Mouse (Mus musculus): Measurements from ENCODE around the gene Fam189a1.

Fam189a1 gene

DNA sequence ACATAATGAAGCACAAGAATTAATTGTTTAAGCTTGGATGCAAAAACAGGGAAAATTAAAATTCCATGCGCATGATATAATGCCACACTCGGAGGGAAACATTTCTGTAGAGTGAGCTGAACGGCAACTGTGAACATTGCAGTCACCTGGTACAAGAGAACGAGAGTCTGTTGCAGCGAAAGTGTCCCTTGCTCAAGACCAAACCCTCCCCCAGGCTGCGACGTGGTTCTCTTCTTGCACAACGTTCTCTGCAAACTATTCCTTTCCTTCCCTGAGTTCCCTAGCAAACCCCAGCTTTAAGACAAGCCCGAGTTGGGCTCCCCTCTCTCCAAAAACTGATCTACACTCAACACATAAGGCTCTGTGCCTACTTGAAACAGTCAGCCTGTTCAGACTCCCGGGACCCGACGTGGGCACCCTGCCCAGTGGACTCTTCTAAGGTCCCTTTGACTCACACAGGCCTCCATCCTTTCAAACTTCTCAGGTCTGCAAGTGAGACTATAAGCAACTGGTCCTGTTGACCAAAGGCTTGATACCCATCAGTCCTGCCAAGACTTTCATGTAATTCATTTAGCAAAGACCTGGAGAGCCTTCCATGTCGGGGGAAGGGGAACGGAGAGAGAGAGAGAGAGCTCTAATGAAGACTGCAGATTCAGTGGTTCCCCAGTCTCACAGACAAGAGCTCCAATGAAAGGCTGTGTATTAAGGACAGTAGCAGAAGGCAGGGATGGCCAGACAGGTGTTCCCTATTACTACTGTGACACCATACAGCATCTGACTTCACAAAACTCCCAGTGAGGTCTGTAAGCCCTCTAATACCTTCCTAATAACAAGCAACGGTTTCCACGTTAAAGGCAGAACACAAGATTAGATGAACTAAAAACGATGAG is 51.9 kb downstream of the Fam189a1 start:
- DNase-seq (ENCODE audit: extremely low spot score, low read depth, low spot score) = no peak

DNA sequence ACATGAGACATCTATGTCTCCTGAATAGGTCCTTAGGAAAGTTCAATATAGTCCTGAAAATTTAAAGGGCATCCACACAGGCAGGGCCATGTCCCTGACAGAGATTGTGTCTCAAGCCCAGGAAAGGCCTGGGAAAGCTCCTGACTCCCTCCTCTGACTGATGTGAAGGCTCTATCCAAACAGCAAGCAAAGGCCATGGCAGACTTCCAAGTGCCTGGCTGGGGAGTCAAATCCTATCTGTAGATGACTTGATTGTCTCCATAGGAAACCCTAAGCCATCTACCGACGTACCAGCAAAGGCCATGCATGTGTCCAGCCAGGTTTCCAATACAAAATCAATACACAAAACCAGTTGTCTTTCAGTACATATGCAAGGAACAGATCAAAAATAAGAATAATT is 54.7 kb downstream of the Fam189a1 start:
- DNase-seq (ENCODE audit: extremely low spot score, low read depth, low spot score) = no peak

DNA sequence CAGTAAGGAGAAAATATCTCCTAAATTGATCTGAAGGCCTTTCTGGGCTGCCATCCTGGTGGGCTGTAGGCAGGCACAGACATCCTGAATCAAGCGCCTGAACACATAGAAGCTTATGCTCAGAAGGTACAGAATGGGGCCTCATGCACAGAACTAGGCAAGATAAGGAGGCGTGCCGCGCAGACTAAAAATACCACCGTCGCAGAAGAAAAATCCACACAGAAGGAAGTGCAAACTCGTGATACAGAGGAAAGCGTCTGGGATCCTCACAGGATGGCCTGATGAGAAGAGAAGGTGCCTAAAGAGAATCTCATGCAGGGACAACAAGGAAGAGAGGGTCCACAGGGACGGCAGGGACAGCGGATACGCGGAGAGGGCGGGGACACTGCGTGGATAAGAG is 58.7 kb downstream of the Fam189a1 start:
- no peak for DNase-seq (ENCODE audit: extremely low spot score, low read depth, low spot score)

DNA sequence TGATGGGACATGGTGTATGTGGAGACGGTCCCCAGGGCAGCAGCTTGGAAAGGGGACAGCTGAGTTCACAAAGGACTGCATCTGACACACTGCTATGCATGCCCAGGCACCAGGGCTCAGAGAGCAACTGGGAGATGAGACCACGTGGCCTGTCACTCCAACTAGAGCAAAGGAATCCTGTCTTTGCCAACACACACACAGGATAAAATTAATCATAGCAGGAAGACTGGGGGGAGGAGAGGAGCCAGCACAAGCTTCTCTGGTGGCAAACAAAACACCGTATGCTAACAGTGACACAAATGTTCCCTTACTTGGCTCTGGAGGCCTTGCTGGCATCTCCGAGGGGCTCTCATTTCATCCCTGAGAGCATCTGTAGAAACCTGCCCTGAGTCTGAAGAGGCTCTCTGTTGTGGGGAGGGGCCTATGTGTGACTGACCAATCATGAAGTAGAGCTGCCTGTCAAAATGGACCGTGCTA is 60.7 kb downstream of the Fam189a1 start:
- DNase-seq (ENCODE audit: extremely low spot score, low read depth, low spot score) = no peak

DNA sequence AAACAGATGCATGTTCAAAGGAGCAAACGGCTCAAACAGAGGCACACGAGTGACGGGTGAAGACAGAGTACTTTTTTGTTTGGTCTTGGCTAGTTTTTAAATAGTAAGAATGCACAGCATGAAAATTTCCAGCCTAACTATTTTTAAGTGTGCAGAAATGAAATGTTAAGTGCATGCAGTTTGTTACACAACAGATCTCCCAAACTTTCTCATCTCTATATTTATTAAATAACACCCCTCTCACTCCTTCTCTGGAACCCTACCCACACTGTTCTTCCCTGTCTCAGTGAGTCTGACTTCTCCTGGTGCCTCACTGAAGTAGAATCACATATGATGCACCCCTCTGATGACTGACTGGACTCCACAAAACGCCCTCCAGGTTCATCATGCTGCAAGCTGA is 63.1 kb downstream of the Fam189a1 start:
- DNase-seq (ENCODE audit: extremely low spot score, low read depth, low spot score) = no peak

DNA sequence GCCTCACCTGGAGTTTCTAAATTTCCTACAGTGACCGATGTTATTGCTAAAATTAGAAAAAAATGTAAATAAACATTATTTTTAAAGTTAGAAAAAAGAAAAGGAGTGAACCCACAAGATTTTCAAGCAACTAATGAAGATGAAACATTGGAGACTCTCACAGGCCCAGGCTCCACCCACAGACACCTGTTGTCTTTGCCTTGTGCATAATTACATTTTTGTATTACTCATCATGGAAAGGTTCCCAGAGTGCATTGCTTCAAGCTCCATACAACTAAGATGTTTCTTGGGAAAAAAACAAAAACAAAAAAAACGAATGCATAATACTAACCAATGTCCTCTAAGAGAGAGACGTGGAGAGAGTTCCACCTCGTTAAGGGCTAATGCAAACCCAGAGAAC is 64.9 kb downstream of the Fam189a1 start:
- no peak for DNase-seq (ENCODE audit: extremely low spot score, low read depth, low spot score)

DNA sequence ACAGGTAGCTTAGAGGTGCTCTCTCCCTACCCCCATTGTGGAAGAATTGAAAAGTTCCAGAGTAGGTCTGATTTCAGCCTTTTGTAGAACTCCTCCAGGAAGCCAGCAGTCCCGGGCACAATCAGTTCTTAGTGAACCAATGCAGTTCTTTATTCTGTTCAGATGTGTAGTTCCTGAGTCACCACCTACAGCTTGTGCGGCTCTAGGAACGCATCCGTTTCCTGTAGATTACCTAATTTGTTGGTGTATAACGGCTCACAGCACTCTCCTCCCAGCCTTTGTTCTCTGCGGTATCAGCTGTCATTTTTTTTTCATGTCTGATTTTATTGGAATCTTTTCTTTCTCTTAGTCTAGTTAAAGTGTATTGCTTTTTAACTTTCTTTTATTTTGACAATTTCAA is 70.4 kb downstream of the Fam189a1 start:
- DNase-seq (ENCODE audit: extremely low spot score, low read depth, low spot score) = no peak

DNA sequence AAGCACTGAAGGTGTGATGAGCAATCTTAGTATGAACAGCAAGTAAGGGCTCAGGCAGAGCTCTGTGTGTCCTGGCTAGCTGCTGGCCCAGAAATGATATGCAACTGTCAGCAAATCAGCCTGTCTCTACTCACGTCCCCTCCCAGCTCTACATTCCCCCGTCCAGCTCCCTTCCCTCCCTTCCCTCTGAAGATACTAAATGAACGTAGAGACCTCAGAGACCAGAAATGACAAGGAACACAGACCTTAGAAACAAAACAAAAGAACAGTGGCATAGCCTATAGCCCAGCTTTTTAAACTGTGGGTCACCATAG is 73.6 kb downstream of the Fam189a1 start:
- DNase-seq (ENCODE audit: extremely low spot score, low read depth, low spot score) = no peak

DNA sequence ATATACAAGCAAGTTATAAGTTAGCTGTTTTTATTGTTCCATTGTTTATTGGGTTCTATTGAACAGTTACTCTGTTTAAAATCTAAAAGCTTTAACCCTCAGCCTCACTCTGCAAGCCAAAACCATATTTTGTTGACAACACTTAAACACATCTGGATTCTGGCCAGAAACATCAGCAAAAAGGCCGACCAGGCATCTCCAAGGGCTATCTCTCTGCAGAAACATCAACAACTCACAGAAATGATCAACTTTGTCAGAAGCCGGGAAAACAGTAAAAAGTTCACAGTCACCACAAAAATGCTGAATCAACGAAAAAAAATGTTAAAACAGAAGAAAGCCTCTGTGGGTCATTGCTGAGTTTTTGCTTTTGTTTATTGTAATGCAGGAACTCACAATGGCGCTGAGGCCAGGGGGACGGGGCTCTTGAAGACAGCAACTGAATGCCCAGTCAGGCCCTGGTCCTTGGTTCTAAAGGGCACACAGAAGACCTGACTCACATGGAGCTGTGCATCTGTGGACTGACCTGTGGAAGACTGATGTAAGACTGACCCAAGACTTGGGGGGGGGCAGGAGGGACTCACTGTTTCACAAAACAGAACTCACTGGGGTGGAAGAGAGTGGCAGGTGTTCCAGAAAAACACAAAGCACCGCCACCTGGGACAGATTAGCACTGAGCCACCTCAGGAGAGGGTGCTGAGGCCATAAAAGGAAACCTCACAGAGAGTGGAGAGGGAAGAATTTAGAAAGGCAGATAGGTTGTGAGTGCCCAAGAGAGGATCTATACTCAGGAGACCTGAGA is 74.2 kb downstream of the Fam189a1 start:
- DNase-seq (ENCODE audit: extremely low spot score, low read depth, low spot score) = no peak

DNA sequence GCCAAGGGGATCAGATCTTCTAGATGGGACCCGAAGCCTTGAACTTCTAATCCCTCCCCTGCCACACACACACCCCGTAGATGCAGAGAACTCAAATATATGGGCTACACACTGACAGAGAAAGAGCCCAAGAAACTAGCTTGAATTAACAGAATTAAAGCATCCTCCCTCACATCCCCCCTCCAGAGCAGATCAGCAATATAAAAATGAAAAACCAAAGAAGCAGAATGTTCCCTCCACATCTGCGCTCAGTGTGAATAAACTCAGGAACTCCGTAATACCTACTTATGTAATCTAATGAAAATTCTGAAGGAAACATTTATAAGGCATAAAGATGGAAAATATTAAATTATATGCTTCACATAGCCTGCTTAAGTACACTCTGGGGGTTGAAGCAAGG is 80.2 kb downstream of the Fam189a1 start:
- DNase-seq (ENCODE audit: extremely low spot score, low read depth, low spot score) = no peak

DNA sequence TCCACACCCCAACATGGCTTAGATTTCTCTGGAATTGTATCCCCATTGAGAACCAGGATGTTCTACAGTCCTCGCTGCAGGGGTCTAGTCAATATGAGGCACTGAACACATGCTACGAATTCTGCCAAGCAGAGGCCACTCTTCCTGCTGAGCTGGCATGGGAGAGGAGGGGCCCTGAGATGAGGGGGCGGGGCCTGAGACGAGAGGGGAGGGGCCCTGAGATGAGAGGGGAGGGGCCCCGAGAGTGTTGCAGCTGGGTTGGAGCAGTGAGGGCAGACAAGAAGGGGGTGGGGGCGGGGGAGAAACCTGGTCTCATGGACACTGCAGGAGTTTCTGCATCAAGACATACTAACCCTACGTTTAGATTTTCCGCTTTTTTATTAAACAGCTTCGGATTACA is 82.2 kb downstream of the Fam189a1 start:
- DNase-seq (ENCODE audit: extremely low spot score, low read depth, low spot score) = no peak

DNA sequence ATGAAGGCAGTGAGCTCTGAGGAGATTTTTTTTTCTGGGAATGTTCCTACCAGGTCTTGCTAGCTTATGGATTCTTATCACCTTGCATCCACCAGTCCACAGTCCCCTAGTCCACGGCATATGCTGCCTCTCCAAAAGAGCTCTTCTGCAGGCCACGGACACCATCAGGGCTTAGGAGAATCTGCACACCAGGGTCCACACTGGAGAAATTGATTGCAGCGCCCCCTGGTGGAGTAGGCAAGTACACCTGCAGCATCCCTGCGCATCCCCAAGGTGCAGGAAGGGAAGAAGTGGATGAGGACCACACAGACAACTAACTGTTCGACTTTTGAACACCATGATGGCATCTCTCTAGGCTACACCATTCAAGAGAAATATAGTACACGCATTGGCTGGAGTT is 82.8 kb downstream of the Fam189a1 start:
- DNase-seq (ENCODE audit: extremely low spot score, low read depth, low spot score) = no peak

DNA sequence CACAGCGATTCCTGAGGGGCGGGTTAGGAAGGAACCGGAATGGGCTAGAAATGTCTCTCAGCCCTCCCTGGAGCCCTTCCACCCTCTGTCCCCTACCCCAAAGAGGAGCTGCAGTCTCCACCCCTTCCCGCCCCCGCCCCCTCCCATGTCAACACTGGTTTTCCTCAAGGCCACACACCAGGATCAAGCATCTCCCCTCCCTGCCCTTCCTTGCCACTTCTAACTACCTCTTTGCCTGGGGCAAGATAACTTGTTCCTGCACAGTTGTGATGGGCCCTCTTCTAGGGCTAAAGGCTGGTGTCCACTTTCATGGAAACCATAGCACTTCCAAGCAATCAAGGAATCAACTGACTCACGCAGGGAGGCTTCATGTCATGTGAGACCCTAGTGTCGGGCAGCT is 90.2 kb downstream of the Fam189a1 start:
- no peak for DNase-seq (ENCODE audit: extremely low spot score, low read depth, low spot score)

DNA sequence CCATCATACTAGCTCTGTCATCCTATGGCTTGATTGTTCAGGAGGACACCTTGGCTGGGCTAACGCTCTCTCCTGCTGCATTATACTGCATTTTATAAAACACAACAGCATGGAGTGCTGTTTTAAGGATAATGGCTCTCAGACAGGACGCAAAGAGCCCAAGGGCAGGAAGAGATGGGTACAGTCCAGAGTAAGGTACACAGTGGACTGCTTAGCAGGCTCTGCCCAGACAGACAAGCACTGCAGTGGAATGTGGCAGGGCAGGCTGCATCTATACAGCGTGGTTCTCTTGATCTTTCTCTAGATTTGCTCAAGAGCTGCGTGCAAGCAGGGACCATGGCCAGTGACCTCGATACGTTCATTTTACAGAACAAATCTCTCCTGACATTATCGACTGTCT is 90.9 kb downstream of the Fam189a1 start:
- no peak for DNase-seq (ENCODE audit: extremely low spot score, low read depth, low spot score)

DNA sequence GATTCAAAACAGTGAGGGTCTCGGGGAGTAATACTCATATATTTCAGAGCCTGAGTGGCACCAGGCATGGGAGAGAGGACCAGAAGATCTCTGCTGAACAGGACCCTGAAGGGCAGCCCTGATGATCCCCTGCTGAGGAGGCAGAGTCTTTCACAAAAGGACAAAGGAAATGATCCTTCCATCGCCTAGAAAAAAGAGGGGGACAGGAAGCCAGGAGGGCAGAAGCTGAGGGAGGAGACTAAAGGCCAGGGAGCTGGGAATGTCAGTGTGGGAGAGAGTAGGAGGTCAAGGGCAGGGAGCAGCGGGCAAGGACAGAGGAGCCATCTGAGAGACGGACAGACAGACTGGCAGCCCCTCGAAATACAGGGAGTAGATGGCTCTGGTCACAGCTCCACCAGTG is 91.7 kb downstream of the Fam189a1 start:
- no peak for DNase-seq (ENCODE audit: extremely low spot score, low read depth, low spot score)

DNA sequence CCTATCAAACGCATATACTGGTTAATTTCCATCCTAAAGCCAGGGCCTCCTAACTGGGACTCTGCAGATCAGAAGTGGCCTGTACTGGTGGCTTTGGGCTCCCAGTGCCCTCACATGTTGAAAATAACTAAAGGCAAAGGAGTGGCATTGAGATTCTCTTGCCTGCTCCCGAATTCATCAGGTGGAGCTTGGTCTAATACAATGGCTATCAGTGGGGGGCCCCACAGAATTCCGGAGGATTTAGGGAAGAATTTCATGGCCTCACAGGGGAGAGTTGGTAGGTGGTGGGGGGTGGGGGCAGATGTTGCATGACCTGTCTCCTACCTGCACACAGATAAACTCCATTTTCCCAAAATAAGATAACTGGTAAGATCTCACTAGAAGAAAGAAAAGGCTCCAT is 92.3 kb downstream of the Fam189a1 start:
- DNase-seq (ENCODE audit: extremely low spot score, low read depth, low spot score) = no peak

DNA sequence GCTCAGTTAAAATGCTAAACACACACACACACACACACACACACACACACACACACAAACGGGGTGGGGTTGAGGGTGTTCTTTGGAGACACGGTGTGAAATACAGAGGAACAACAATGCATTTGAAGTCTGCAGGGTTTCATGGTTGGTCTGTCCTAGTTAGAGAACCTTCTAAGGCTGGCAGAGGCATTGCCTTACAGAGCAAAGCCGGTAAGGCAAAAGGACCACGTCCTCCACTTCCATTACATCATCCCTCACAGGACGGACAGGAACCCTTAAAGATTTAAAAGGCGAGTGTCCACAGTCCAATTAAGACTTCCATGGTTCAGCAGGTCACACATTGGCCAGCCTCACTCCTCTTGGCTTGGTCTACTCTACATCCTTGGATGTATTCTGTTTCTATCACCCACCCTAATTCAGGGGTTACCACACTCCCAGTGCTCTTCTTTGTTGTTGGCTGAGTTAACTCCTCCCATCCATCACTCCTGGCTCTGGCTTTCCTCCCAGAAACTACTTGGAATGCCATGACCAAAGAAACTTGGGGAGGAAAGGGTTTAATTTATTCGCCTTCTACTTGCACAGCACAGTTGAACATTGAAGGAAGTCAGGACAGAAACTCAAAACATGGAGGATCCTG is 96.1 kb downstream of the Fam189a1 start:
- no peak for DNase-seq (ENCODE audit: extremely low spot score, low read depth, low spot score)

DNA sequence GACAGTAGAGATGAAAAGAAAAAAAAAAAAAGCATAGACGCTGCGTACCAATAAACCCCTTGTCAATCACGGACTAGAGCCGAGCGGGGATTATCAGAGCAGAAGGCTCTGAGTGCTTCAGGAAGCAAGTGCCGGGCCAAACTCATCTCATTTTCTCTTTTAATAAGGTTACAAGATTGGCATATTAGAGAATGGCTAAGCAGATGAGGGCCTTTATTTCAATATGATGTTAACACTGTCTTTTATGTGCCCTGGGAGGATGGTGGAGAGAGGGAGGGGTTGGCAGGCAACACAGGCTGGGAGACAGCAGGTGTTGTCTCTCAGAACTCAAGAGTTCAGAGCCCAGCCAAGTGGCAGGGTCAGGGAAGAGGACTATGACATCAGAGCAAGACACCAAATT is 99.5 kb downstream of the Fam189a1 start:
- no peak for DNase-seq (ENCODE audit: extremely low spot score, low read depth, low spot score)

DNA sequence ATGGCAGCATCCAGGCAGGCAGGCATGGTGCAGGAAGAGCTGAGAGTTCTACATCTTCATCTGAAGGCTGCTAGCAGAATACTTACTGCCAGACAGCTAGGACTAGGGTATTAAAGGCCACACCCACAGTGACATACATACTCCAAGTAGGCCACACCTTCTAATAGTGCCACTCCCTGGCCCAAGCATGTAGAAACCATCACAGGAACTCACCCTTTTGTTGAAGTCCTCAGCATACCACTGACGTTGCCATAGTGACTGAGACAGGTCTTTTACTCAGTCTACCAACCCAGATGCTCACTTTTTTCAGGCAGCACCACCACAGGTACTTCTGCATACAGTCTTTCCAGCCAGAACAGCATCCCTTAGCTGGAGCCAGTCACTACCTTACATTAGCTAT is 104.4 kb downstream of the Fam189a1 start:
- no peak for DNase-seq (ENCODE audit: extremely low spot score, low read depth, low spot score)

DNA sequence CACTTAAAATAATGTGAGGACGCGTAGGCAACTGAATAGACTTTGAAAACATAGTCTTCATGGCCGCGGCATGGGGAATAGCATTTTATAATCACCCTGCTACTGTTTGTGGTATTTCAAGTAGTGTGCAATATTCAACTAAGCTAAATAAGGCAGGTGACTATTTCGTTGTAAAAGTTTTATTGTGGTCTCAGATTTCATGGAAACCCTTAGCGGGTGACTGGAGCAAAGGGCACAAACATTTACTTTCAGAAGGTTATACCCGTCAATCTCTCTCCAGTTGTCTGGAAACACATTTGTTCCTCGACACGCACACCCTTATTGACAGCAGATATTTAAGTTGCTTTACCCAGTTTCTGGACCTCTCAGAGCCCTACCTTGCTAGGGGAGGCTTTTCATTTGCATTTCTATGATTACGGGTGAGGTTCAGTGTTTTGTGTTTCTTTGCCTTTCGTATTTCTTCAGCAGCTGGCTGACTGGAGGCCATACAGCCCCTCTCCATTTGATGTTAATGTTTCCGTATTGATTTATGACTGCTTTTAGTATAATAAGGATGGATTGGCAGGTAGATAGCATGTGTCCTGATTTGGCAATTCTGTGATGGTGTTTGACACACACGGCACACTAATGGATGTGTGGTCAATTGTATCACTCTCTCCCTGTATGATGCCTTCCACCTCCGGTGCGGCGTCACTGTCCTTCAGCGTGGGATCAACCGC is 107.0 kb downstream of the Fam189a1 start:
- DNase-seq (ENCODE audit: extremely low spot score, low read depth, low spot score) = no peak

DNA sequence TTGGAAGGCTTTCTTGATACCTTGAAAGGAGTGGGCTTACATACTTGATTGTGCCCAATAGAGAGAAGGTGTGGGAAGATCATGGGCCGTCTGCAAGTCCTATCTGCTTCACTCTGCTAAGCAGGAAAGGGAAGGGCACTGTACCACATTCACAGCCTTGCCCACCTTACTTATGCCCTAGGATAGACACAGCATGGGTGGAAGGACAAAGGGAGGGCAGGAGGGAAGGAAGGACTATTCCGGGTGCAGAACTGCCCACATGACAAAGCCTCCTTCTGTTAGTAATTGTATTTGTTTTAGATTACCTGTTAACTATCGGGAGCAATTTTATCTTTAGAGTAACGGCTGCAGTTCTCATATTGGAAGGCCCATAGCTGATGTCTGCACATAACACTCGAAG is 108.7 kb downstream of the Fam189a1 start:
- no peak for DNase-seq (ENCODE audit: extremely low spot score, low read depth, low spot score)

Data from hindlimb bud, embryonic 11.5 days (tissue).